Mouse (Mus musculus) adrenal gland (tissue): ENCODE results near the gene Dlec1.

Experiments
- intact Hi-C: fragments of 180-260 bp; cut with DNase I; formaldehyde crosslinking; loops from one replicate; pipeline ENCODE4 v1.15.1; 2025
- long read RNA-seq, 2 experiments: library from polyadenylated mRNA; unstranded; transcript quantifications; one replicate each; pipeline ENCODE4 v2.0.0; 2020; ENCODE audit warnings: borderline replicate concordance in 1 of 2; ENCODE audit not compliant: insufficient replicate concordance in 1 of 2

Gene Dlec1
- long read RNA-seq, experiment 1: 0 reads
- long read RNA-seq, experiment 2: 0 reads

DNA sequence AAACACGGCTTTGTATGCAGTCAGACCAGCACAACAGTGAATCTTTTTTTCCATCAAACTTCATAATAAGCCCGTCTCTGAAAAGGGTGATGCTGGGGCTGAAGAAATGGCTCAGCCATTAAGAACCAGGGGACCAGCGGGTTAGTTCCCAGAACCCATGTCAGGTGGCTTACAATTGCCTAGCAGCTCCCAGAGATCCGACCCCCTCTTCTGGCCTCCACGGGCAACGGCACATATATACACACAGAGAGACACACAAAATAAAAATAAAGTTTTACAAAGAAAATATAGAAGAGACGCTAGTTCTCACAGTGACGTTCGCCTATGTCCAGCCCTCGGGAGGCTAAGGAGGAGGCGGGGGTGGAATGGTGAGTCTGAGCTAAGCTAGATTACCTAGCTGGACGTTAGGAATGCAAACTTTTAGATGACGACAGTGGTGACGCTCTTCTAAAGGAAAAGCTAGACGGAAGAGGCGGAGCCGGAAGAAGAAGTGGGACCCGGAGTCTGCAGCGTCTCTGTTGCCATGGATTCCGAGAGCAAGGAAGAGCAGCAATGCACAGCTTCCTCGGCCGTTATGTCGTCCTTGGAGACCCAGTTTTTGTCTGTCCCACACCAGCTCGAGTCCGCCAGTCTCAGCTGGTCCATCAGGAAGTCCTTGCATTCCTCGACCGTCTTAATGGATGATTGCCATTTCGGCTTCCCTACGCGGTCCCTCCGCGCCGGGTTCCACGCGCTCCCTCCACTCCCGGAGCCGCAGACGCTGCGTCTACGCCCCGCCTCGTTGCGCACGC is at the start of gene Dlec1:
Gene Dlec1, plus strand, starts transcription at position 487 of the 791 bp plus-strand sequence.
- intact Hi-C loops: no loop called here

DNA sequence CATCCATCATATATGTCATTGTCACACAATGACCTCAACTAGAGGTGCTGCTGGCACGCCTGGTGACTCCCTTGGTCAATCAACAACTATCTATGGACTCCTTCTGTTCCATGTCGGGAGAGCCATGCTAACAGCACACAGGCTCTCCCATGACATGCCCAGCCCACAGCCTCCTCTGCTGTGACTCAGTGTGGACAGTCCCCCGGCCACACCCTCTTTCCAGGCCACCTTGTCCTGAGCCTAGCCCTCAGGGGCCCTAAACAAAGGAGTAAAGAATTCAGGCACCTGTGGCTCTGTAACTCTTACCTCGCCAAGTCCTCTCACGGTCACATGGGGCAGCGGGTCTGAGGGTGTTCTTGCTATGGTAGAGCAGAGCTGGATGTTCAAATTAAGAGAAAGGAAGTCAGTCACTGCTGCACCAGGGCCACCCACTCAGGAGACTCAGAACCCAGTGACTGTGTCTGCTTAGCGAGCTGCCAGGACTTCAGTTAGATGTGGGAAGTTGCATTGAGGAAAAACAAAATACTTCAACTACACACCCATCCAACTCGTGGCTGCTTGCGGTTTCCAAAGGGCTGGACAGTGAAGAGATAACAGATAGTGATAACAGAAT is 48.2 kb upstream of the Dlec1 start:
- intact Hi-C loops: no loop called here

DNA sequence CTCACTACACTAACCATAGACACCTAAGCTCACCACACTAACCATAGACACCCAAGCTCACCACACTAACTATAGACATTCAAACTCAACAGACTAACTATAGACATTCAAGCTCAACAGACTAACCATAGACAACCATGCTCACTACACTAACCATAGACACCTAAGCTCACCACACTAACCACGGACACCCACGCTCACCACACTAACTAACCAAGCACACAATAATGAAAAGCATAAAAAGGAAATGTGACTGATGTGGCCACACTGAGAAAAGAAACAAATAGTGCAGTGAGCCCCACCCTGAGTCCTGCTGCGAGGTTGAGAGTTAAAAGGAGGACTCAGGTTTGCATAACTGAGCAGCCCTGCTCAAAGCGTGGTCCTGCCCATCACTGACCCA is 46.9 kb upstream of the Dlec1 start:
- intact Hi-C loops: no loop called here

- intact Hi-C loops: no loop called here
These were observed 44.0 kb upstream of the Dlec1 start for GRCm38 (mm10) chr9:119058245-119058644.

GRCm38 (mm10) chr9:119060701-119061100 is 41.6 kb upstream of the Dlec1 start:
- intact Hi-C loops: loop anchor here (10.0 kb wide), 1 partner anchor 476 kb away; no protein-coding TSS in a partner anchor

DNA sequence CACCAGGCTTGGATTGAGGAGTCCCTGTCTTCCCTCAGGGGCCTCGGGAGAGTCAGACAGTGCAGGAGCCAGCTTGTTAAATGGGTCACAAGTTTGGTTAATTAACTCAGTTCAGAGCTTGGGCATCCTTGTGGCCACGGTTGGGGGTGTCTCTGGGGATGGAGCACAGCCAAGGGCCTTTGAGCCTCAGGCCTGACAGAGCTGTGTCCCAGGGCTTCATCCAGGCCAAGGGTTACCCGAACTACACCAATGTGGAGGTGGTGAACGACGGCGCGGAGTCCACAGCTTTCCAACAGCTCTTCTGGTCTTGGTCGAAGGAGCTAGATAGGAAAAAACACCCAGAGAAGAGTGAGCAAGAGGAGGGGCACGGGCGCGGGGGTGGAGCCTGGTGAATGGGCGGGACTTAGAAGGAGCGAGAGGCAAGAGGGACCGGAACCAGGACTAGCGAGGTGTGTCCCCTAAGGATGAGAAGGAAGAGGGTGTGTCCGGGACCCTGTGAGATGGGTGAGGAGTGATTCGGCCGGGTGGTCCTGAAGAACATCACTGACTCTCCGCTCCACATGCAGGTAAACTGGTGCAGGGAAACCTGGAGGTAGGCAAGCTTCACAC is 39.1 kb upstream of the Dlec1 start:
- intact Hi-C loops: loop anchor here (10.0 kb wide), 1 partner anchor 478 kb away; no protein-coding TSS in a partner anchor

DNA sequence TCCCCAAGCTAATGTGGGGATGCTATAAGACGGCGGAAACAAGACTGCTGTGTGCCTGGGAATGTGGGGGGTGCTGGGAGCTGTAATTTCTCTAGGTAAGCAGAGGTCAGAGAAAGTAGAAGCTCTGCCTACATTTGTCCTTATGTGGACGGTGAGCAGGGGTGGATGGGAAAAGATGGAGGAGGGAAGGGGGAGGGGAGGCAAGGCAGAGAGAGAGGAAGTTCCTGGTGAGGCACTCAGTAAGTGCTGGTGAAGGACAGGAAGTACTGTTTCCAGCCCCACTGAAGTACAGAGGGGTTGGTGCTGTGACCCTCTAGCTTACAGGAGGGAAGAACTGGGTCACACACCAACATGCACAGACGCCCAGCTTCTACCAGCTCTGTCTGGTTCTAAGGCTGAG is 38.0 kb upstream of the Dlec1 start:
- intact Hi-C loops: loop anchor here (10.0 kb wide), 1 partner anchor 479 kb away; no protein-coding TSS in a partner anchor

DNA sequence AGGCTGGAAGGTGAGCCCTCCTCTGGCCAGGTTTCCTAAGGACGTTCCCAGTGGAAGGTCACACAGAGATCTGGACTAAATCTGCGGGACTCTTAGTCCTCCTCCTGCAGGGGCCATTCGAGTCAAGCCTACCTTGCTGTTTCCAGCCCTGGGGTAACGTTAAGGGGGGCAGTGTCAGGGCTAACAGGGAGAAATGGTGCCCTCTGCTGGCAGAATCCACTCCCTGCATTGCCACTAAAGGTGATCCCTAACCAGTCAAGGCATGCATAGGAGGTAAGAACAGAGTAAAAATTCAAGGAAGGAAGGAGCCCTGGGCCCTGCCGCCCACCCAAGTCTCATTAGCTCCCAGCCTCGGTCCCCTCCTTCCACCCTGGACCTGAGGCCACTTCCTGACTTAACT is 34.7 kb upstream of the Dlec1 start:
- intact Hi-C loops: loop anchor here (5.0 to 10.0 kb wide), 2 partner anchors 35 to 483 kb away; no protein-coding TSS in a partner anchor

DNA sequence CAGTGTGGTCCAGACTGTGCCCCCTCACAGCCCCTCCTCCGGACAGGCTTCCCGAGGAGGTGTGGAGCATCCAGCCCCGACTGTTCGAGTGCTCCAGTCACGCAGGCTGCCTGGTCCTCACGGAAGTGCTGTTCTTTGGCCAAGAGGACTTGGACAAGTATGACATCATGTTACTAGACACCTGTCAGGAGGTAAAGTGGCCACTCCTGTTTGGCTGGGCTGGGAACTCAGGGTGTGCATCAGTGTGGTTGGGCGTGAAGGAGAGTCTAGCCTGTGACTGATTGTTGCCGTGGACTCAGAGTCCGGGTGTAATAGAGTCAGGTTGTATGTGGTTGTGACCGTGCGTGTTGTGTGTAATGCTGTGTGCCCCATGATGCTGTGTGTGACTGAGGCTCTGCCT is 34.0 kb upstream of the Dlec1 start:
- intact Hi-C loops: loop anchor here (2.0 to 10.0 kb wide), 3 partner anchors 36 to 483 kb away; no protein-coding TSS in a partner anchor

DNA sequence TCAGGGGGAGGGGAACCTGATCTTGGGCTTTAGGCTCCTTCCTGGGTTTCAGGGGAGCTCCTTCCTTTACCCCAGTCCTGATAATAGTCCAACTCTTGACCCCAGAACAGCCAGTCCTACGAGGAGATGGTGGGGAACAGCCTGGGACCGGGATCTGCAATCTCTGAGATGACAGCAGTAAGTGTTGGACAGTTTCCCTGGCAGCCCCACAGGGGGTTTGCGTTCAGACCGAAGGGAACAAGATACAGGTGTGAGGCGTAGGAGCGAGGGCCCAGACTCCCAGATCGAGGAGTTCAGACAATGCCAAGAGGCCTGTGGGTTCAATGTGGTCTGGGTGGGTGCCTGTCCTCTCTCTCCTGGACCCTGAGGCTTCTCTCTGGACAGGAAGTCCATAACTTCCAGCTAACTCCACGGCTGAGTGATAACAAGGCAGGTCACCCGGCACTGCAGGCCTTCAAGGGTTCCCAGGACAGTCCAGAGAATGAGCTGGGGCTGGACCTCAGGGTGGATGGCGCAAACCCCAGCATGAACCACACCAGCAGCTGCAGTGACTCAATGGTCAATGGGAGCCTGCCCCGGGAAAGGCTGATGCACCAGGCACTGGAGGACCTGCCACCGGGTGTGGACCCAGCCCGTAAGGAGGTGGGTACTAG is 32.0 kb upstream of the Dlec1 start:
- intact Hi-C loops: no loop called here

- intact Hi-C loops: no loop called here
These were observed 30.5 kb upstream of the Dlec1 start for GRCm38 (mm10) chr9:119071786-119072185.

- intact Hi-C loops: no loop called here
These were observed 28.9 kb upstream of the Dlec1 start for GRCm38 (mm10) chr9:119073184-119073895.

DNA sequence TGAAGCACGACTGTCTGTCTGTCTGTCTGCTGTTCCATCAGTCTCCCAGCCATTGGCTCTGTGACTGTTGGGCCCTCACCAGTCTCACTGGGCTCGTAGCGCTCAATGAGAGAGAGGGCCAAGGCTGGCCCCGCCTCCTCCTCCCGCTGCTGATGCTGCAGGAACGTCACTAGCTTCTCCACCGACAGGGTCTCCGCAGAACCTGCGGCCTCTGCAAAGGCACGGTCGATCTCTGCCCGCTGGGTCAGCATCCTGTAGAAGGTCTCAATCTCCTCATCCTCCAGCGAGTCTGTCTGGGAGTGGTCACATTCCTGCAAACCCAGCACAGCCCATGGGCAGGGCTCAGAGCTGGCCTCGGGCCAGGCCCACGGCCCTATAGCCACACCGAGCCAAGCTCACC is 26.6 kb upstream of the Dlec1 start:
- intact Hi-C loops: no loop called here

- intact Hi-C loops: no loop called here
These were observed 22.1 kb upstream of the Dlec1 start for GRCm38 (mm10) chr9:119080040-119080675.

DNA sequence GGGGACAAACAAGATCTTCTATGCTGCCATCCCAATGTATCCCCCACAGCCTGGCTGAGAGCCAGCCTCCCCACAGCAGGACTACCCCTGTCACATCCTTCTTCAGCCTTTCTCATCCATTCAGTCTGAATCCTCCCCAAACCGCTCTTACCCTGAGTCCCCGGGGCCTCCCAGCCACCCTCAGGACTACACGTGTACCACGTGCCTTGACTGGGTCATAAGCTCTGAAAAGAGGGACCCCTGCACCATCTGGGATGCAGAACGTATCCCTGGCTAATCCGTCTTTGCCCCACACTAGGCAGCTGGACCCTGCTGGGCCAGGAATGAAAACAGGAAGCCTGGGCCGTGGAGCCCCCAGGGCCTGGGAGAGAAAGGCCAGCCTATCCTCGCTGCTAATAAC is 20.2 kb upstream of the Dlec1 start:
- intact Hi-C loops: no loop called here

- intact Hi-C loops: no loop called here
These were observed 19.4 kb upstream of the Dlec1 start for GRCm38 (mm10) chr9:119082656-119083430.

DNA sequence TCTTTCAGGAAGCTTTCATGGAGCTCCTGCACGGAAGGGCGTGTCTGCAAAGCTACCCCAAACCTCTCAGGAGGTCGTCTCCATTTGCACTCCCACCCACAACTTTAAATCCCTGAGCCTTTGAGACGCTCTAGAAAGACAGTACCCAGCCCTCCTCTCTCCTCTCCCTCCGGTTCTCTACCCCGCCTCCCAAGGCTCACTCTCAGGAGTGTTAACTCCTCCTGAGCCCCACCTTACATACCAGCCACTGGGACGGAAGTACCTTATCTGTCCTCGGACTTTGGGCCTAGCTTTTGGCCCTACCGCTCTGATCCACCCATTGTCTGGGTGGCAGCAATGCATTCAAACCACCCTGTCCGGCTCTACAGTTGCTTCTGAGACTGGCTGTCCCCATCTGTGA is 18.3 kb upstream of the Dlec1 start:
- intact Hi-C loops: no loop called here

DNA sequence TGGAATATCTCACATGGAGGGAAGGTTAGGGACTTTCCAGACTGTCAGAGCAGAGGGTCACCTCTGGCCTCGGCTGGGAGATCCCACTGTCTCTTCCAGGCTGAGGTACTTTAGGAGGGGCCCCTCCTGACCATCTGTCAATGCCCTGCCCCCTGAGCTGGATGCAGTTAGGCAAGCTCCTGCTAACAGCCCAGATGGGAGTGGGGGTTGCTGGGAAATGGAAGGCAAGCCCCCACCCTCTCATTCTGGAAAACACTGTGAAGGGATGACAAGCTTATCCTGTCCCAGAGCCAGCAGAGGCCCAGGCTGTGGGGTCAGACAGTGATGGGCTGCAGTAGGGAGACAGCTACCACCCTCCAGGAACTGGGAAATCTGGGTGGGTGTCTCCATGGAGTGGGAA is 15.8 kb upstream of the Dlec1 start:
- intact Hi-C loops: no loop called here

GRCm38 (mm10) chr9:119087309-119087708 is 15.0 kb upstream of the Dlec1 start:
- intact Hi-C loops: no loop called here
